Mouse (Mus musculus) embryo, embryonic 11 days (tissue): Measurements from ENCODE around the gene Nusap1.
A peak's percentile ranks its signal among the peaks of the same experiment; 100 is the strongest.
"Not testable (repeated sequence)": the region's sequence is repeated elsewhere in the genome, so short reads cannot be mapped to it uniquely, and the experiment has no call there.

ENCODE experiments used
- DNase-seq: peaks from one replicate; pipeline ENCODE4 v3.0.0-alpha.2; 2015

The Nusap1 gene

DNA sequence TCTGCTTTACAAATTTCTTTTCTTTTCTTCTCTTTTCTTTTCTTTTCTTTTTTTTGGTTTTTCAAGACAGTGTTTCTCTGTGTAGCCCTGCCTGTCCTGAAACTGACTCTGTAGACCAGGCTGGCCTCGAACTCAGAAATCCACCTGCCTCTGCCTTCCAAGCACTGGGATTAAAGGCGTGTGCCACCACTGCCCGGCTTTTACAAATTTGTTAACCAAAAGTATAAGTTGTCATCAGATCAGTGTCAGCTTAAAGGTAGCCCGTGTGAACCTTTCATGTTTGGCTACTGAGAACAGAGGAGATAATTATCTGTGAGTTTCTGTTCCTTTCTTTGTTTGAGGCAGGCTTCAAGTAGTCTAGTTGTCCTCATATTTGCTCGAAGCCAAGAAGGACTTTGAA lies 26.2 kb downstream of the Nusap1 start:
- DNase-seq: no peak

- peak; percentile 87 for DNase-seq
These were observed 44.4 kb downstream of the Nusap1 start, which contains the start of gene Ndufaf1 for GRCm38 (mm10) chr2:119662220-119663182. Gene Ndufaf1 (minus strand): TSS chr2:119662827.

- not testable (repeated sequence) for DNase-seq
These were observed 47.6 kb downstream of the Nusap1 start for GRCm38 (mm10) chr2:119665744-119666143.

DNA sequence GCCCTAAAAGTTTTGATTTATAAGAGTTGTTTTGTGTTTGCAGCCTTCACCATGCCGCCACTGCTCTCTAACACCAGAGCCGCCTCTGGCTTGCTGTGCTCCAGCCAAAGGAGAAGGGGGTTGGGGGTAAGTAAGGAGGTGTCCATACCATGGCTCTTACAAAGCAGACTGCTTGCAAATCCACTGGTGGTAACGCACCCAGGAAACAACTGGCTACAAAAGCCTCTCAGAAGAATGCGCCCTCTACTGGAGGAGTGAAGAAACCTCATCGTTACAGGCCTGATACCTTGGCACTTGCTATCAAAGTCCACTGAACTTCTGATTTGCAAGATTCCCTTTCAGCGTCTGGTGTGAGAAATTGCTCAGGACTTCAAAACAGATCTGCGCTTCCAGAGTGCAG lies 50.9 kb downstream of the Nusap1 start:
- peak; percentile 68 for DNase-seq

DNA sequence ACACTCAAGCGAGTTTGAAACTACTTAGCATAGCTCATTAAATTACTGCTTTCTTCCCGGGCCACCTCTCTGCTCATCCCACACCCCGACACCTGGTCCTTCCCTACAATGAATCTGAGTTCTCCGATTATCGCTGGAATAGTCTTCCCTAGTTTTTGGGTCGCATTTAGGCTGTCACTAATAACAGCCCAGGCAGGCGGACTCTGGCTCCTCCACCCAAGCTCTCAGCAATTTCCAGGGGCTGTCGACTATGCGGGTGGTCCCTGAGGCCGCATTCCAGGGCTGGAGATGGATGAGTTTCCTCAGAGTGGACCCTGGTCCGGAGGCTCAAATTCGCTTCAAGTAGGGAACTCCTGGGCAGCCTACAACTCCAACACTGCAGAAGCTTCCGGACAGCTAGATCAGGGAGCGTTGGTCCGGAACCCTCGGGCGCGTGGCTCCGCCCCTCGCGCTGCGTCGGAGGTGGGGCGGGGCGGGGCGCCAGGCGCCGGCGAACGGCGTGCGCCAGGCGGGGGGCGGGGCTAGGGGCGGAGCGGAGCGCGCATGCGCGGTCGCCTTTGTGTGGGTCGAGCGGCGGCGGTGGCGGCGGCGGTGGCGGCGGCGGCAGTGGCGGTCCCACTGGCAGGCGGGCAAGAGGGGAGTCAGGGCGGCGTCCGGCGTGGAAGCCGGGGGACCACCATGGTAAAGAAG lies 56.6 kb downstream of the Nusap1 start, which contains the start of gene Rtf1:
TSS of gene Rtf1 (plus strand) at position 544 of the 690 bp plus-strand sequence.
- peak; percentile 95 for DNase-seq

- DNase-seq: no peak
These were observed 57.2 kb downstream of the Nusap1 start for GRCm38 (mm10) chr2:119675215-119675784.

DNA sequence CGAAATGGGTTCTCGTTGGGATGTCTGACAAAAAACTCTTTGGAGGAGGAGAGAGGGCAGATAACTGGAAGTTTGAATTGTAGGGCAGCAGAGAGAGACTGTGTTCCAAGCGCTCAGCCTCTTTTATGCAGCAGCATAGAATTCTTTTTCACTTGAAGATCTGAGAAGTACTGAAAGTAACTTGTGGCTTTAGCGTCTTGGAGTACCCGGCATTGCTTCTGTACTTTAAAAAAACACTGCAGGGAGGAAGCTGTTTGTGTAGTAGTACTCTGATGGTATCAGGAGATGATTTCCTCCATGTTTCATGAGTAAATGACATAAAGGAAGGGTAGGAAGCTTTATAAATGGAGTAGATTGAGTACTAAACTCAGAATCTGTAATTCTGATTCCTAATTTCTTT lies 57.7 kb downstream of the Nusap1 start:
- no peak for DNase-seq

DNA sequence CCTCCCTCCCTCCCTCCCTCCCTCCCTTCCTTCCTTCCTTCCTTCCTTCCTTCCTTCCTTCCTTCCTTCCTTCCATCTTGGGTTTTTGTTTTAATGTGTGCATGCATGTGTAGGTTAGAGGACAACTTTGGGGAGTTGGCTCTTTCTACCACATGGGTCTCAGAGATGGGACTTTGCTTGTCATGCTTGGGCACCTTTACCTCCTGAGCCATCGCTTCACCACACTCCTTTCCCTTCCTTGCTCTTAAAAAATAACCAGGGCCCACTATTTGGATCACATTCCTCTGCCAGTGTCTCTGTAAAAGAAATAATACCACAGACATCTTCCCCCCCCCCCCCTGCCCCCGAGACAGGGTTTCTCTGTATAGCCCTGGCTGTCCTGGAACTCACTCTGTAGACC lies 65.6 kb downstream of the Nusap1 start:
- DNase-seq: no peak

GRCm38 (mm10) chr2:119692003-119692701 lies 74.1 kb downstream of the Nusap1 start:
- peak; percentile 16 for DNase-seq

DNA sequence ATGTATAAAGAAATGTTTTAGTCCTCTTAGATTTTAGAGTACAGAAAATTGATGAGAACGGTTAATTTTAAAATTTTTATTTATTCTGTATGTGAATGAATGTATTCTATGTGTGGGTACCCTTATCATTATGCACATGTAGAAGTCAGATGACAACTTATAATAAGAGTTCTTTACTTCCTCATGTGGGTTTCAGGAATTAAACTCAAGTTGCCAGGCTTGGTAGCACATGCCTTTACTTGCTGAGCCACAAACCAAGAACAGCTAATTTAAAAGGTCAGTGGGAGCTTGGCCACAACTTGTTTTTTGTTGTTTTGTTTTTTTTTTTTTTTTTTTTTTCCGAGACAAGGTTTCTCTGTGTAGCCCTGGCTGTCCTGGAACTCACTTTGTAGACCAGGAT lies 76.7 kb downstream of the Nusap1 start:
- DNase-seq: no peak

DNA sequence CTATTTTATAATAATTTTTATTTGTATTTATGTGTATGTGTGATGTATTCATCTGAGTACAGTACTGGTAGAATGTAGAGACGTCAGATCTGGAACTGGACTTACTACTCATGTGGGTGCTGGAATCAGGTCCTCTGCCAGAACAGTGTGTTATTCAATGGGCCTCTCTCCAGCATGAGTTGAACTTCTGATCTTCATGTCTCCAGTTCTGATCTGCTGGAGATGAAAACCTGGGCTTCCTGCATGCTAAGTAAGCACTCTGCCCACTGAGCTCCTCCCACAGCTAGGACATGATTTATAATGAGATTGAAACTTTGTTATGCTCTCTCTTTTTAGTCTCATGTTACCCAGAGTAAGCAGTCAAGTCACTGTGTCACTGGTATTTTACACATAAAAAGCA lies 78.0 kb downstream of the Nusap1 start:
- DNase-seq: no peak

GRCm38 (mm10) chr2:119698472-119698871 lies 80.4 kb downstream of the Nusap1 start:
- DNase-seq: no peak

GRCm38 (mm10) chr2:119699962-119700361 lies 81.9 kb downstream of the Nusap1 start:
- no peak for DNase-seq
